Mouse (Mus musculus) limb, embryonic 11.5 days (tissue): Measurements from ENCODE around the gene Ppp2r3a. TPM values are rescaled to one million over a fixed set of nuclear protein-coding genes. Genes with fewer than 3 reads are reported as not detected.
A peak's percentile ranks its signal among the peaks of the same experiment; 100 is the strongest.

Source experiments
- ATAC-seq: fragments of 200-750 bp; cut with Nextera tagmentation; 2 replicates; pipeline ENCODE4 v1.8.0; 2017; ENCODE audit warnings: low read depth; ENCODE audit not compliant: insufficient number of reproducible peaks, low FRiP score, low TSS enrichment
- DNase-seq: peaks from one replicate; pipeline ENCODE4 v3.0.0-alpha.2; 2015; ENCODE audit warnings: low spot score
- H3K27ac ChIP-seq: fragments of 300-500 bp; sonication (generic); replicated peaks from 2 replicates; pipeline ENCODE4 v1.5.1; 2014; ENCODE audit warnings: low read depth, mild to moderate bottlenecking, low read length
- H3K27me3 ChIP-seq: fragments of 300-500 bp; sonication (generic); 2 replicates; pipeline ENCODE4 v1.6.1; 2014; ENCODE audit warnings: mild to moderate bottlenecking, low read length, mixed read lengths; ENCODE audit not compliant: control insufficient read depth, insufficient read depth
- H3K36me3 ChIP-seq: fragments of 300-500 bp; sonication (generic); 2 replicates; pipeline ENCODE4 v1.6.1; 2014; ENCODE audit warnings: mild to moderate bottlenecking, low read length, moderate library complexity, mixed read lengths; ENCODE audit not compliant: control insufficient read depth, insufficient read depth
- H3K4me1 ChIP-seq: fragments of 300-500 bp; sonication (generic); 2 replicates; pipeline ENCODE4 v1.6.1; 2014; ENCODE audit warnings: low read length, mixed read lengths; ENCODE audit not compliant: control insufficient read depth, insufficient read depth
- H3K4me2 ChIP-seq: fragments of 300-500 bp; sonication (generic); 2 replicates; pipeline ENCODE4 v1.6.1; 2014; ENCODE audit warnings: low read depth, mild to moderate bottlenecking, moderate library complexity; ENCODE audit not compliant: severe bottlenecking
- H3K4me3 ChIP-seq: fragments of 300-500 bp; sonication (generic); 2 replicates; pipeline ENCODE4 v1.5.1; 2014; ENCODE audit warnings: low read depth, low read length
- H3K9ac ChIP-seq: fragments of 300-500 bp; sonication (generic); 2 replicates; pipeline ENCODE4 v1.6.1; 2014; ENCODE audit warnings: mild to moderate bottlenecking, low read length
- H3K9me3 ChIP-seq: fragments of 300-500 bp; sonication (generic); 2 replicates; pipeline ENCODE4 v1.6.1; 2016; ENCODE audit warnings: low read length; ENCODE audit not compliant: control insufficient read depth
- WGBS: fragments of 180-500 bp; shearing (Covaris S2); extraction: QIAGEN DNeasy Blood & Tissue Kit; methylation state at CpG from one replicate; pipeline ENCODE4 v1.1.7; 2014; 5-methylcytosine and 5-hydroxymethylcytosine counted together
- polyA plus RNA-seq: library from polyadenylated mRNA; unstranded; fragments of >200 nt; fragmentation: Nextera tagmentation; extraction: Ambion mirVana; gene quantifications from 2 replicates; pipeline ENCODE4 v1.2.1, GENCODE M21; 2014

Ppp2r3a gene
- polyA plus RNA-seq, 1 experiment from 2014 or later: 12.5 TPM

DNA sequence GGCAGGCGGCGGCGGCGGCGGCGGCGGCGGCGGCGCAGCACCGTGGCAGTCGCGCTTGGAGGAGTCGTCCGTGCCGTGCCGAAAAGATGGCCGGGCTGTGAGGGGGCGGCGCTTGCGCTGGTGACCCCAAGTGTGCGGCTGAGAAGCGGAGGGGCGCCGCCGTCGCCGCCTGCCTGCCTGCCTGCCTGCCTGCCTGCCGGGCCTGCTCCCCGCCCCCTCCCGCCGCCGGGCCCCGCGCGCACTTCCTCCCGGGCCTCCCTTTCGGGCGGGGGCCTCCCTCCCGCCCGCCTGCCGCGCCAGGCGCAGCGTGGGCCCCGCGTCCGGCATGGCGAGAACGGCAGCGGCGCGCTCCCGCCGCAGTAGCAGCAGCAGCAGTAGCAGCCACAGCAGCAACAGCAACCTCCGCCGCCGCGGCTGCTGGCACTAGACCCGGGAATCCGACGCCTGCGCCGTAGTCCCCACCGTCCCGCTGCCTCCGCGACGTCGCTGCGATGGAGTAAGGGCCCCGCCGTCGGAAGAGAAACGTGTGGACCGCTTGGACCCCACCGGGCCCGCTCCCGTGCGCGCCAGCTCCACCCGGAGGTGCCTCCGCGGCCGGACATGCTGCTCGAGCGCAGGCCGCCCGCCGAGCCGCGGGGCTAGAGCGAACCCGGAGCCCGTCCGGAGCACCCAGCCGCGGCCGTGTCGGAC lies 177.1 kb downstream of the Ppp2r3a start:
- Histone ChIP-seq H3K4me3 (peak overlapping the region; percentile 97), H3K27me3 (no peaks in the 10 kb centered on the region), H3K4me2 (peak overlapping the region; percentile 87), H3K27ac (peak overlapping the region; percentile 97), H3K9ac (peak overlapping the region; percentile 97), H3K9me3 (no peaks in the 10 kb centered on the region), H3K4me1 (peaks cover 18% of the 10 kb centered on the region), H3K36me3 (no peaks in the 10 kb centered on the region)
- ATAC-seq: peak; percentile 70
- under 1% methylated on average over 61 of the region's 100 CpGs for WGBS
- DNase-seq: peak; percentile 86

DNA sequence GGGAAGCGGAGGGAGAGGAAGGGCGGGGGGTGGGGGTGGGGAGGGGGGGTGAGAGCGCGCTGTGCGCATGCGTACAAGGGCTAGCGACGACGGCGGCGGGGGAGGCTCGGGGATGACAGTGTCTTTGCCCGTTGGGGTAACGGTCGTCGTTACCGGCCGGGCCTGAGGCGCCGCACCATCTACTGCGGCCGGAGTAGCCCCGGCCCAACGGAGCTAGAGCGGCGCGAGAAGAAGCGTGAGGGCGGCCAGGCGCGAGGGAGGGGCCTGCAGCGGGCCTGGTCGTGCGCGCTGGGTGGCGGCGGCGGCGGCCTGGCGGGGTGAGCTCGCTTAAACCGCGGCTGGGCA lies 177.6 kb downstream of the Ppp2r3a start, which contains the start of gene Msl2:
Gene Msl2, plus strand, starts transcription at position 115 of the 345 bp plus-strand sequence.
- peaks cover 14% of the 10 kb centered on the region for H3K4me1 ChIP-seq
- H3K27me3 ChIP-seq: no peaks in the 10 kb centered on the region
- ATAC-seq (peak; percentile 61; the same call in 1 of the 2 replicates), DNase-seq (no peak)
- H3K9ac ChIP-seq: peak within 1 kb of the TSS; percentile 97
- peak within 1 kb of the TSS; percentile 97 for H3K27ac ChIP-seq
- no peaks in the 10 kb centered on the region for H3K9me3 ChIP-seq
- no peaks in the 10 kb centered on the region for H3K36me3 ChIP-seq
- peak within 1 kb of the TSS; percentile 87 for H3K4me2 ChIP-seq
- WGBS: 0% methylated on average over 20 of the region's 43 CpGs
- H3K4me3 ChIP-seq: peak within 1 kb of the TSS; percentile 97

DNA sequence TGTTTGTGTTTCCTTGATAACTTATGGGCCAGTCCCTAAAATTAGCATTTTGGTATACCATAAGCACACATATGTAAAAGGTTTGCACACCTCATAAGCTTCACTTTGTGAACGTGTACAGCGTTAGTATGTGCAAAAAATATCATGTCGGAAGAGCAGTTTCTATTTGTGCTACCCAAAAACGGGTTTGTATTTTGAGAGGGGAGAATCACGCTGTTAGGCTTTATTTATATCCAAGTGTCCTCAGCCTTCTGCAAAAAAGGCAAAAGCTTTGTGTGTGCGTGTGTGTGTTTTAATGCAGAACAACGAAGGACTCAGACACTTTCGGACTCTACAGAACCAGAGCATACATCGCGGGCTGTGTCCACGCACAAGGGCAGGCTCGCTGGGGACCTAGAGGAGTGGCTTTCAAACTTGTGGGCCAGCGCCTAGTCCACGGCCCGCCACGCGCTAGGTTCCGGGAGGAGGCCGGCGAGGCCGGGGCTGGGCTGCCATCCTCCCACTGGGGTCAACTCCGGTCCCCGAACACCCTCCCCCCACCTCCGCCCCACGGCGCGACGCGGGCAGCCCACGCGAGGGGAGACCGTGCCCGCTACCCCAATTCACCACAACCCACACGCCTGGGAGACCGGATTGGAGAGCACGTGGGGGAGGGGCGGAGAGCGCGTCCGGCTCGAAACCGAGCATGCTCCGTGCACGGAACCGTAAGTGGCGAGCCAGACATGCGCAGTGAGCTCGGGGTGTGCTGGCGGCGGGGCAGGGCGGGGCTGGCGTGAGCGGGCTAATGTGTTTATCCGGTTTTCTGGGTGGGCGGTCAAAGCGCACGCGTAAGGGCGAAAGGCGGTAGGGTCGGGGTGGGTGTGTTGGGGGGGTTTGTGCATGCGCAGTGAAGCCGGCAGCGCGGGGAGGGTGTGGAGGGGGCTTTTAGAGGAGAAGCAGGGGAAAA lies 178.3 kb downstream of the Ppp2r3a start:
- H3K9ac ChIP-seq: peak overlapping the region; percentile 87
- H3K4me1 ChIP-seq: peaks cover 11% of the 10 kb centered on the region
- peak overlapping the region; percentile 97 for H3K4me3 ChIP-seq
- H3K27ac ChIP-seq: peak overlapping the region; percentile 63
- H3K27me3 ChIP-seq: no peaks in the 10 kb centered on the region
- WGBS: 2% methylated on average over 65 of the region's 65 CpGs
- no peaks in the 10 kb centered on the region for H3K9me3 ChIP-seq
- ATAC-seq: peak; percentile 94
- peak overlapping the region; percentile 56 for H3K4me2 ChIP-seq
- DNase-seq: peak; percentile 98
- no peaks in the 10 kb centered on the region for H3K36me3 ChIP-seq

DNA sequence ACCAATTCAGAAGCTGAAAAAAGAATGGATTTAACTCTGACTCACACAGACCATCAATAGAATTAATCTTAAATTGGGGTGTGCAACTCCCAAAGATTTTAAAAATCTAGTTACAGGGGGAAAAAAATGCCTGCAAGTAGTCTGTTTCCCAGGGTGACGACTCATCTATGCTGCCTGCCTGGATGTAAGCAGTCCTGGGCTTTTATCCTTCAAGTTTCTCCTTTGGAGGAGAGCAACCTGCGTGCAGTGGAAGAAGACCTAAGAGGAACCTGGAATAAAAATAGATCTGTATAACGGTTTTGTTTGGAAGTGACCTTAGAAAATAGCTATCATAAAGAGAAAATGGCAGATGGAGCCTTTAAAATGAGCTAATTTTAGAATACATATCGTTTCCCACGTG lies 179.1 kb downstream of the Ppp2r3a start:
- Histone ChIP-seq H3K4me1 (peaks cover 9% of the 10 kb centered on the region), H3K4me2 (no peak overlapping the region), H3K9ac (no peak overlapping the region), H3K36me3 (no peaks in the 10 kb centered on the region), H3K4me3 (no peak overlapping the region), H3K9me3 (no peaks in the 10 kb centered on the region), H3K27ac (no peak overlapping the region), H3K27me3 (no peaks in the 10 kb centered on the region)
- 59% methylated on average over 5 of the region's 5 CpGs for WGBS
- DNase-seq (no peak), ATAC-seq (no peak)

DNA sequence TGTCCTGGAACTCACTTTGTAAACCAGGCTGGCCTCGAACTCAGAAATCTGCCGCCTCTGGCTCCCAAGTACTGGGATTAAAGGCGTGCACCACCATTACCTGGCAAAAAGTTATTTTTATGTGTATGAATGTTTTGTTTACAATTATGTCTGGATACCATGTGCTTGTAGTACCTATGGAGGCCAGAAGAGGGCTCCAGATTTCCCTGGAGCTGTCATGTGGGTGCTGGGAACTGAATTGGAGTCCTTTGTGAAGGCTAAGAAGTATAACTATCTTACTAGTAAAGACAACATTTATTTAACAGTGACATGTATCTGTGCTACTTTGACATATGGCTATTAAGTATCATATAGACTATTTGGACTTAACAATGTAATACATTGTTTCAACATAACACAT lies 181.8 kb downstream of the Ppp2r3a start:
- Histone ChIP-seq H3K4me3 (no peak overlapping the region), H3K9me3 (no peaks in the 10 kb centered on the region), H3K27me3 (no peaks in the 10 kb centered on the region), H3K4me1 (no peaks in the 10 kb centered on the region), H3K36me3 (no peaks in the 10 kb centered on the region), H3K9ac (no peak overlapping the region), H3K27ac (no peak overlapping the region), H3K4me2 (no peak overlapping the region)
- no peak for ATAC-seq
- WGBS: 99% methylated on average over 3 of the region's 3 CpGs
- no peak for DNase-seq

DNA sequence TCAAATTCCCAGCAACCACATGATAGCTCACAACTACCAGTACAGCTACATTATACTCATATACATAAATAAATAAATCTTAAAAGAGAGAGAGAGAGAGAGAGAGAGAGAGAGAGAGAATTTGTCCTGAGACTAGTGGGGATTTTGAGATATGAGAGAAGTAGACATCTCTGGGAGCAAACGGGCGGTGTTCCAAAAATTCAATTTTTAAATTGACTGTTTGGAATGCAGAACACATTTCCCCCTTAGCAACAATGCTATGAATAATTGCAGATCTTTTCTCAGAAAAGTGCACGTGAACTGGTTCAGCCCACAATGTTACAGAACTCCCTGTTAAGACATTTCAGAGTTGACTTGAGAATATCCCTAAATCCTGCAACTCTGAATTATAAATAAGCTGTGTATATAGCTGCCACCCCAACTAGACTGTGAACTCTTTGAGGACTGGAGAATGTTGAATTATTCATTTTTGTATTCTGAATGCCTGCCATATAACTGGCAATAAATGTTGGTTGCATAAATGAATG lies 186.5 kb downstream of the Ppp2r3a start:
- WGBS: 94% methylated on average over 3 of the region's 3 CpGs
- Histone ChIP-seq H3K36me3 (no peaks in the 10 kb centered on the region), H3K27me3 (no peaks in the 10 kb centered on the region), H3K9me3 (no peaks in the 10 kb centered on the region), H3K4me3 (no peak overlapping the region), H3K9ac (no peak overlapping the region), H3K4me2 (no peak overlapping the region), H3K4me1 (no peaks in the 10 kb centered on the region), H3K27ac (no peak overlapping the region)
- DNase-seq (no peak), ATAC-seq (no peak)

DNA sequence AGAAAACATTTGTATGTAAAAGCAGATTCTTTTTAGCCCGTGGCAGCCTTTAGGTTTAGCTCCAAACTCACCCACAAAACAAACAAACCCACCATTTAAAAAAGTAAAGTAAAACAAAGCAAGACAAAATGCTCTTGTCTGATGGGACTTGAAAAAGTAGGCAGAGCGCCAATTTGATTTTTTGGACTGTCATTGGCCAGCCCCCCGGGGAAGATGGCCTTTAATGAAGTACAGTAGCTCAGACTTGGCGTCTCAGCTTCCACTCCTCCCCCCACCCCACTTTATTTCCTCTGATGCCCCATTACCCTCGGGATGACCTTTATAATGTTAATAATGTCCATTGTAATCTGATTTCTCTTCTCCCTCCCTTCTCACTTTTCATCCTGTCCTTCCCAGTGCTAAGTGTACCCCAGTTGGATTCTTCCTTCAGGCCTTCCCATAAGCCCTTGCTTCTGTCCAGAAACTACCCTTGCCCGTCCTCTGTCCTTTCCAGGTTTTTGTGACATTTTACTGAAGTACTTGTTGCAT lies 189.3 kb downstream of the Ppp2r3a start:
- no peak overlapping the region for H3K9ac ChIP-seq
- ATAC-seq: no peak
- WGBS: 76% methylated on average over 6 of the region's 6 CpGs
- no peak overlapping the region for H3K4me3 ChIP-seq
- no peak overlapping the region for H3K4me2 ChIP-seq
- no peaks in the 10 kb centered on the region for H3K9me3 ChIP-seq
- H3K4me1 ChIP-seq: no peaks in the 10 kb centered on the region
- no peak overlapping the region for H3K27ac ChIP-seq
- no peaks in the 10 kb centered on the region for H3K27me3 ChIP-seq
- DNase-seq: no peak
- no peaks in the 10 kb centered on the region for H3K36me3 ChIP-seq

DNA sequence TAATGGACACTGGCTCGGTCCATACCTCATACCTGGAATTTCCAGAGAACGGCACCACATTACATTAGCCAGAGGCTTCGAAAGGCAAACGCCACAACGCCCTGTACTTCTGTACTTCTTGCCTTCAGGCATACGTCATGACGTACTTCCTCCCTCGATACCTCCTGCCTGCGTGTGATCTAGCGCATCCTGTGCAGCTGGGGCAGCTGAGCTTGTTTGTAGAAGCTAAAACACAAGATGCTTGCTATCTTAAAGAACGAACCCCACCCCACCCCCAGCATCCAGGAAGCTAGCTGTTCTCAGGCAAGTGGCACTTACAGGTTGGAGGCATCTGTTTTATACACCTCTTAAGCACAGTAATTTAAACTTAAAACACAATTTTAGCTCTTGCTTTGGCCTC lies 190.6 kb downstream of the Ppp2r3a start:
- Histone ChIP-seq H3K4me1 (no peaks in the 10 kb centered on the region), H3K36me3 (no peaks in the 10 kb centered on the region), H3K4me2 (no peak overlapping the region), H3K4me3 (no peak overlapping the region), H3K9me3 (no peaks in the 10 kb centered on the region), H3K27ac (no peak overlapping the region), H3K27me3 (no peaks in the 10 kb centered on the region), H3K9ac (no peak overlapping the region)
- ATAC-seq (no peak), DNase-seq (no peak)
- WGBS: 76% methylated on average over 11 of the region's 11 CpGs
